27 mouse cellular contexts compared by ENCODE assay signal in genomic region chr10:20938681-20939080, GRCm38 (mm10). TPM values are rescaled to one million over a fixed set of nuclear protein-coding genes. Genes with fewer than 3 reads are reported as not detected.
DNase-seq lines count a peak whose midpoint lies in the region; ATAC-seq lines count a peak whose summit lies in the region.
"Had no signal": no experiment of that assay in that cellular context is flagged by ENCODE, and none has a peak within 500 bp of the region (broad histone marks: within the 10 kb centered on the region; RNA-seq: fewer than 3 reads in every experiment).

No protein-coding gene starts in this region.

- DNase-seq in cerebellum, postnatal 10 days: peak; percentile 53 to 58
- DNase-seq in cerebellum, adult 9-11 months: no peak
- DNase-seq in embryonic facial prominence, embryonic 14.5 days (ENCODE audit: low spot score): peak; percentile 24
- DNase-seq in embryonic facial prominence, embryonic 10.5 days (ENCODE audit: low spot score): no peak
- peak; percentile 17 for DNase-seq in left cerebral cortex, postnatal 4 days
- DNase-seq in left cerebral cortex, postnatal 36 days (ENCODE audit: low spot score in 2 of 2): no peak
- peak; percentile 42 for DNase-seq in brain, adult 2 months (ENCODE audit: low read depth, low spot score)
- DNase-seq: adrenal gland, adult 8-10 months; adrenal gland, postnatal 14 days; adrenal gland, postnatal 36 days; B cell, adult 2 months; cerebellum, adult 11-12 months; cerebellum, adult 9-10 months; cerebellum, postnatal 36 days; embryo, embryonic 11 days had no signal

- no peak overlapping the region for H3K9ac ChIP-seq in embryonic facial prominence, embryonic 14.5 days (ENCODE audit: low read depth, low read length)
- H3K9ac ChIP-seq: embryonic facial prominence, embryonic 12.5 days; embryonic facial prominence, embryonic 15.5 days; forebrain, embryonic 12.5 days had no signal

- intact Hi-C loops in left cerebral cortex, postnatal 4 days (cut with DNase I): no loop called here
- intact Hi-C loops in left cerebral cortex, postnatal 36 days (cut with DNase I): no loop called here

- 59% methylated on average over 3 of the region's 3 CpGs for WGBS in embryonic facial prominence, embryonic 14.5 days
- WGBS in embryonic facial prominence, embryonic 10.5 days: 87% methylated on average over 3 of the region's 3 CpGs

- H3K4me3 ChIP-seq in embryonic facial prominence, embryonic 14.5 days (ENCODE audit: low read depth, low read length): no peak overlapping the region
- H3K4me3 ChIP-seq in embryonic facial prominence, embryonic 10.5 days: no peak overlapping the region
- H3K4me3 ChIP-seq: embryonic facial prominence, embryonic 12.5 days; embryonic facial prominence, embryonic 15.5 days; erythroblast, embryonic 14.5 days; forebrain, embryonic 10.5 days; forebrain, embryonic 12.5 days had no signal

- H3K36me3 ChIP-seq in embryonic facial prominence, embryonic 14.5 days (ENCODE audit: control insufficient read depth, insufficient read depth, low read length): no peaks in the 10 kb centered on the region
- no peaks in the 10 kb centered on the region for H3K36me3 ChIP-seq in embryonic facial prominence, embryonic 10.5 days (replicated peaks)
- H3K36me3 ChIP-seq: embryonic facial prominence, embryonic 12.5 days; embryonic facial prominence, embryonic 15.5 days; forebrain, embryonic 10.5 days; forebrain, embryonic 12.5 days; G1E had no signal

- H3K27ac ChIP-seq in embryonic facial prominence, embryonic 14.5 days (replicated peaks; ENCODE audit: low read depth, low read length): no peak overlapping the region
- no peak overlapping the region for H3K27ac ChIP-seq in embryonic facial prominence, embryonic 10.5 days (replicated peaks)
- H3K27ac ChIP-seq: embryonic facial prominence, embryonic 12.5 days; embryonic facial prominence, embryonic 15.5 days; forebrain, embryonic 10.5 days; forebrain, embryonic 12.5 days had no signal

- H3K27me3 ChIP-seq in embryonic facial prominence, embryonic 14.5 days (replicated peaks; ENCODE audit: control insufficient read depth, insufficient read depth, low read length): no peaks in the 10 kb centered on the region
- no peaks in the 10 kb centered on the region for H3K27me3 ChIP-seq in embryonic facial prominence, embryonic 10.5 days (replicated peaks; ENCODE audit: low read depth, poor library complexity, severe bottlenecking)
- H3K27me3 ChIP-seq: CH12.LX; embryonic facial prominence, embryonic 12.5 days; embryonic facial prominence, embryonic 15.5 days; forebrain, embryonic 12.5 days had no signal

- no peak overlapping the region for H3K4me2 ChIP-seq in embryonic facial prominence, embryonic 14.5 days (ENCODE audit: low read depth, low read length)
- H3K4me2 ChIP-seq: embryonic facial prominence, embryonic 12.5 days; embryonic facial prominence, embryonic 15.5 days; forebrain, embryonic 12.5 days had no signal

- H3K9me3 ChIP-seq in embryonic facial prominence, embryonic 14.5 days (ENCODE audit: control insufficient read depth, low read length): no peaks in the 10 kb centered on the region
- H3K9me3 ChIP-seq in embryonic facial prominence, embryonic 10.5 days: no peaks in the 10 kb centered on the region
- H3K9me3 ChIP-seq: embryonic facial prominence, embryonic 12.5 days; embryonic facial prominence, embryonic 15.5 days; forebrain, embryonic 10.5 days; forebrain, embryonic 12.5 days; G1E had no signal

- ATAC-seq in embryonic facial prominence, embryonic 14.5 days (ENCODE audit: low read depth): no peak
- ATAC-seq: activated CD4-positive, CD25-positive, alpha-beta regulatory T cell, adult 4 months; CD4-positive, CD25-positive, alpha-beta regulatory T cell, adult 4 months; forebrain, embryonic 14.5 days; forebrain, embryonic 16.5 days; Patski had no signal

- H3K4me1 ChIP-seq in embryonic facial prominence, embryonic 14.5 days (ENCODE audit: control insufficient read depth, insufficient read depth, low read length): peaks cover 4% of the 10 kb centered on the region; the same call in 1 of the 2 replicates
- H3K4me1 ChIP-seq in embryonic facial prominence, embryonic 10.5 days: no peaks in the 10 kb centered on the region
- H3K4me1 ChIP-seq: embryonic facial prominence, embryonic 12.5 days; forebrain, embryonic 10.5 days; forebrain, embryonic 12.5 days had no signal

RNA-seq across cellular contexts. Expression of gene Ahi1, which starts 13.7 kb away (rescaled TPM):
- 10.7 and 12.5 TPM in 2 replicates for polyA plus RNA-seq in embryonic facial prominence, embryonic 14.5 days (2014; fragmentation: Nextera tagmentation; extraction: Ambion mirVana)
- 13.2 and 13.6 TPM in 2 replicates for polyA plus RNA-seq in embryonic facial prominence, embryonic 10.5 days (2016; fragmentation: Nextera tagmentation; extraction: Ambion mirVana)
- 100 to 1,000 TPM; 191 to 231 TPM for total RNA-seq in left cerebral cortex, postnatal 4 days (2021)
- total RNA-seq in left cerebral cortex, postnatal 36 days (2021): 100 to 1,000 TPM; 132 to 191 TPM

Comparison
In these comparisons a context has a peak if more than half of its experiments do, and no peak if none do; other contexts are left out.
1. DNase-seq: peak in cerebellum, postnatal 10 days (2 of 2), embryonic facial prominence, embryonic 14.5 days (single experiment), left cerebral cortex, postnatal 4 days (single experiment) and brain, adult 2 months (single experiment); none in cerebellum, adult 9-11 months (single experiment), embryonic facial prominence, embryonic 10.5 days (single experiment) and left cerebral cortex, postnatal 36 days (0 of 2).